Mouse (Mus musculus) fibroblast of lung, adult 2 months (primary cell): ENCODE data around the gene Syt2.

ENCODE experiments used
- DNase-seq: peaks from one replicate; pipeline ENCODE4 v3.0.0-alpha.2; 2011; ENCODE audit warnings: low read depth

Syt2 gene

GRCm38 (mm10) chr1:134650816-134651215 lies 4.3 kb downstream of the Syt2 start:
- no peak for DNase-seq

DNA sequence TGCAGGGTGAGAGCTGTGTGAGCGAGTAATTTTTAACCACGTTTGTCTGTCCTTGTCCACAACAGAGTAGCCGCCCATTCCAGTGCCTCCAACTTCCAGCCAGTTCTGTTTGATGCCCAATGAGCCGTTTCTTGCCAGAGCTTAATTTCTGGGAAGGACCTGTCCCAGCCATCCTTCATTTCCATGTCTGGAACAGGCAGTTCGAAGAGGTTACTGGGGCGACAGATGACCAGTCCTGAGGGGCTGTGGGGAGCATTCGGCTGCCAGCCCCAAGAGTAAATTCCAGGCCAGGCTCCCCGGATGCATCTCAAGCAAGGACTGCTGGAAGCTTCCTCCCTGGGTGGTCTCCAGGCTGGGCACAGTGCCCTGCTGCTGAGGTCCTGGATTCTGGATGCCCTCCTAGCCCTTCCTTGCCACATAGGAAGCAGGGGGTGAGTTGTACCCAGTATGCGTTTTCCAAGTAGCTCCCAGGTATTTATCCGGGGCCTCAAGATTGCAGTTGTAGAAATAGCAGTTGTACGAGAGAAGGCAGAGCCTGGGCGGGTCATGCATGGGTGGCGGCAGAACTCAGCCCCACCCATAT lies 4.9 kb downstream of the Syt2 start:
- DNase-seq: no peak

DNA sequence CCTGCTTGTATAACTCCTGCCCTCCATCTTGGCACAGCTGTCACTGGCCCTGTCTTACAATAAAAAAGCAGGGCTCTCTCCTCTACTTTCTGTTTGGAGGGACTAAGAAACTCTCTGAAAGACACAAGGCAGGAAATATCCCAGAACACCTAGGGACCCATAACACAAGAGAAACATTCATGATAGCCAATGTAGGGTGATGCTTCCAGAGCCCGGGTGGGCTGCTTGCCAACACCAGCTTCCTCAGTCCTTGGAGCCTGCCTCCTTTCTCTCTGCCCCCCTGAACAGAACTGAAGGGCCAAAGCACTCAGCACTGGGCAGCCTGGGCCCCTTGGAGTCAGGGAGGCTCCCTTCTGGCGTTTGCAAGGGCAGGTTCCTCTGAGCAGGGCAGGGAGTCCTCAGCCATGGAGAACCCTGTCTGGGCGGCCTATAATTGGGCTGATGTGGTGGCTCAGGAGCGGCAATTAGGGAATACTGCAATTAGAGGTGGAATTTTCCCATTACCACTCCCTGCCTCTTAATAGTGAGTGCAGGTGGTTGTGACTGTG lies 5.4 kb downstream of the Syt2 start:
- peak; percentile 12 for DNase-seq

GRCm38 (mm10) chr1:134653603-134654257 lies 7.3 kb downstream of the Syt2 start:
- DNase-seq: no peak

GRCm38 (mm10) chr1:134658841-134659240 lies 12.4 kb downstream of the Syt2 start:
- DNase-seq: no peak

- no peak for DNase-seq
Measured at GRCm38 (mm10) chr1:134660163-134660562, 13.7 kb downstream of the Syt2 start.

- no peak for DNase-seq
Measured at GRCm38 (mm10) chr1:134671234-134672070, 25.0 kb downstream of the Syt2 start.

DNA sequence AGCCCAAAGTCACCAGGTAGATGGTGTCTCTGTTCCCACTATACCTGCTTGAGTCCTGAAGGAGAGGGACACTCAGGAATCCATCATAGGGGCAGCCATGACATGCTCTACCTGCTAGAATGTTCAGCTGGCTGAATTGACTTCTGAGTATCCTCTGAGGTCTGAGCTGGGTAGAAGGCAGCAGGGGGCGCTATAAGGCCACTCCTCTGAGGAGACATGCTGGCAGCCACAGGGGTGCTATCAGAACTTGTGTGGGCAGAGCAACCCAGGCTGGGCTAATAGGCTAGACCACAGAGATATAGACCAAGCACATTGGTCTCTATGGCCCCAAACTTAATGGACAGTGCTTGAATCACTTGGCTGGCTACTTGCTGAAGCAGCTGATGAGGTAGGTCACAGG lies 27.8 kb downstream of the Syt2 start:
- no peak for DNase-seq

GRCm38 (mm10) chr1:134679445-134679844 lies 33.0 kb downstream of the Syt2 start:
- no peak for DNase-seq

DNA sequence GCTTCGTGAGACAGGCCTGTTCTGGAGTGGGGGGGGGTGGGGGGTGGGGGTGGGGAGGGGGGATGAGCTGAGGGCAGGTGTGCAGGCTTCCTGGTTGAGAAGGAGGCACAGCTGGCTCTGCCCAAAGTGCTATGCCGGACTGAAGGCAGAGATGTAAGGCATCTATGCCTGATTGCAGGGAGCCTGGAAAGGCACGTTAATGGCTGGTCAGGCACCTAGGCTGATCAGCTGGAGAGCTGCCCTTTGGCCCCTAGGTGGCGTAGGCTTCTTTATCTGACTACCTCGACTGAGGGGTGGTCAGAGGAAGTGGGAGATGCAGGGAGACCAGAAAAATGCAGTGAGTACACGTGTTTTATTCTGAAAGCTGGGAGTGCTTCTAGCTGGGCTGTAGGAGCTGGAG lies 34.1 kb downstream of the Syt2 start:
- DNase-seq: no peak

GRCm38 (mm10) chr1:134682460-134682859 lies 36.0 kb downstream of the Syt2 start:
- no peak for DNase-seq

GRCm38 (mm10) chr1:134686834-134687421 lies 40.5 kb downstream of the Syt2 start:
- DNase-seq: no peak

DNA sequence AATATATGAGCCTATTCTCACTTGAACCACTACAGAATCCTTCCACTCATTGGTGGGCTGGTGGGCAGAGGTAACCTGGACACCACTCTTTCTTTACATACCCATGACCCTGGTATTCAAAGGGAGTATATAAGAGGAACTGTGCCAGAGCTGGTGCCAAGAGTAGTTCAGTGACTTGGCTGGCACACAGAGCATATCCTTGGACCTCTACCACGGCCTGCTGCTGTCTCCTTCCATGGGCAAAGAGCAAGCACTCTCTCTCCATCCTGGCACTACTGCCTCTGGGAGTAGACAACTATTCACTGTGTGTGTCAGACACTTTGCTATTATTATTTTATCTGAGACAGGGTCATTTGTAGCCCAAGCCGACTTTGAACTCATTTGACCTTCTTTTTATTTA lies 49.8 kb downstream of the Syt2 start:
- no peak for DNase-seq

- DNase-seq: no peak
Measured at GRCm38 (mm10) chr1:134697073-134697472, 50.6 kb downstream of the Syt2 start.

DNA sequence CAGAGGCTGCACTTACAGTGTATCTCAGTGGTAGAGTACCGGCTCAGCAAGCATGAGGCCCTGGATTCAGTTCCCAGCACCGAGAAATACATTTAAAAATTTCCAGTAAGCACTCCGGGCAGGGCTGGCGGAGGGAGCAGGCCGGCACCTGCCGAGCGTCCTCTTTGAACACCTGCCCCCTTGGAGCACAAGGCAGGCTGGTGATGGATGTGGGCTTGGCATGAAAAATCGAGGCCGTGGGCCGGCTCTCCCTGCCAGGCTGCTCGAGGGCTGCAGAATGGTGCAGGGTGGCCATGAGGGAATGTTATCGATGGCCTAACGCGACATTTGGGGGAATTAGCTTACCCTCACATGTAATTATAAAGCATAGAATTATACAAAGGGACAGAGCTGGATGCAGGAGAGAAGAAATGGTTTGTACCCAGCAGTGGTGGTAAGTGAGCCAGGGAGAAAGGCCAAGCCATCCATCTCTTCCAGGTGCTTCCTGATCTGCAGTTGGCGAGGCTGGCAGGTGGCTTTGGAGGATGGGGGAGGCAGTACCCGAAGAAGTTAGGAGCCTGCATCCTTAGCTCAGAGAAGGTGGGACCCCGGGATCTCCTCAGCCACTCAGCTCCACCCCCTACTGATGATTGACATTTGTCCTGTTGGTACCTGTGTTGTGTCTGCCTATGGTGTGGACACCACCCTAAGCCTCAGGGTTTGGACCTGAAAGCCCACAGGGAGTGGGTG lies 51.2 kb downstream of the Syt2 start:
- DNase-seq: no peak

GRCm38 (mm10) chr1:134698486-134698885 lies 52.0 kb downstream of the Syt2 start:
- no peak for DNase-seq

- no peak for DNase-seq
Measured at GRCm38 (mm10) chr1:134699390-134699789, 52.9 kb downstream of the Syt2 start.

DNA sequence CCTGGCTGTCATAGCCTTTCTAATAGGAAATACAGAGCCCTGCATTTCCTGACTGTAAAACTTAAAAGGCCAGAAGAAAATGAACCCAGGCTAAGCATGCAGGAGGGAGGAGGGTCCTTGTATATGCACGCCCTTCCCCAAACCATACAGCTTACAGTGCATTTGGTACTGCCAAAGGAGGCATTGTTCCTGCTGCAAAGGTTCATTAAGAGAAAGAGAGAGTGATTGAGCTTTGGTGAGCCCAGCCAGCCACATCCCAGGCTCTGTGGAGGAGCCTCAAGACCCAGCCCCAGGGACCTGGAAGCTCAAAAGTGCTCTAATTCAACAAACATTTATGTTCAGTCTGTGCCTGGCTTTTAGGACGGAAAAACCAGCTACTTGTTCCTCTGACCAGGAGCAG lies 53.7 kb downstream of the Syt2 start:
- no peak for DNase-seq

DNA sequence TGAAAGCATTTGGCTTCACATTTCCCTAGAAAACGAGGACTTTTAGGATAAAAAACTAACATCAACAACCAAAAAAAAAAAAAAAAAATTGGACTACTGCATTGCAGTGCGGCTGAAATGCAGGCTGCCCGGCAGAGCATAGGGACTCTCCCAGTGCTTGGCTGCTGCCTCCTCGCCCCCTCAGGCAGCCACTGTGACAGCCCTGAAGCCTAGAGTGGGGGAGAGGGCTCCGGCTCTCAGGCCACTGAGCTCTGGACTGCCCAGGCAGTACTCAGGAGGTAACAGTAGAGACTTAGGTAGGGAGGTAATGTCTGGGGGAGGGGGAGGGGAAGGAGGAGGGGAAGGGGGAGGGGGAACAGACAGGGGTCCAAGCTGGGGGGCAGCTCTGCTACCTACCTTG lies 54.2 kb downstream of the Syt2 start:
- no peak for DNase-seq

- DNase-seq: no peak
Measured at GRCm38 (mm10) chr1:134701191-134701590, 54.7 kb downstream of the Syt2 start.

- DNase-seq: no peak
Measured at GRCm38 (mm10) chr1:134703232-134703631, 56.8 kb downstream of the Syt2 start.
